Mouse (Mus musculus) myocyte (in vitro differentiated cells): ENCODE measurements around the gene Tsacc. TPM values are rescaled to one million over a fixed set of nuclear protein-coding genes. Genes with fewer than 3 reads are reported as not detected.
"Not testable (repeated sequence)": the region's sequence is repeated elsewhere in the genome, so short reads cannot be mapped to it uniquely, and the experiment has no call there.

Experiments
- H3K27me3 ChIP-seq: one replicate; pipeline ENCODE4 v1.6.1; 2011; ENCODE audit not compliant: control insufficient read depth, insufficient read depth, insufficient read length
- H3K36me3 ChIP-seq: one replicate; pipeline ENCODE4 v1.6.1; 2011; ENCODE audit not compliant: control insufficient read depth, insufficient read depth
- H3K4me2 ChIP-seq: one replicate; pipeline ENCODE4 v1.6.1; 2011; ENCODE audit warnings: low read depth, control low read depth
- H3K4me3 ChIP-seq: one replicate; pipeline ENCODE4 v1.5.1; 2011; ENCODE audit warnings: mild to moderate bottlenecking, control low read depth, moderate library complexity
- H3K79me2 ChIP-seq: one replicate; pipeline ENCODE4 v1.6.1; 2011; ENCODE audit not compliant: control insufficient read depth, insufficient read depth
- H3ac ChIP-seq: one replicate; pipeline ENCODE4 v1.6.1; 2011; ENCODE audit not compliant: control insufficient read depth, insufficient read length
- CEBPB ChIP-seq: IDR thresholded peaks from 2 replicates; pipeline ENCODE4 v1.6.1; 2011; ENCODE audit warnings: mild to moderate bottlenecking, moderate library complexity; ENCODE audit not compliant: poor library complexity, insufficient read depth, severe bottlenecking
- E2F4 ChIP-seq: IDR thresholded peaks from one replicate; pipeline ENCODE4 v1.6.1; 2011; ENCODE audit warnings: mild to moderate bottlenecking, control low read depth, moderate library complexity; ENCODE audit not compliant: insufficient read depth
- MAX ChIP-seq: IDR thresholded peaks from one replicate; pipeline ENCODE4 v1.6.1; 2011; ENCODE audit warnings: low read depth, mild to moderate bottlenecking, control low read depth
- MYOD1 ChIP-seq, 3 experiments: IDR thresholded peaks; one replicate each; pipeline ENCODE4 v1.6.1; 2011; ENCODE audit warnings: control low read depth in 2 of 3, low read depth in 2 of 3, mild to moderate bottlenecking in 2 of 3, moderate library complexity in 1 of 3; ENCODE audit not compliant: insufficient read length in 2 of 3, control insufficient read depth in 1 of 3
- MYOG ChIP-seq, 3 experiments: IDR thresholded peaks; one replicate each; pipeline ENCODE4 v1.6.1; 2011; ENCODE audit warnings: control low read depth in 2 of 3, low read depth in 2 of 3, mild to moderate bottlenecking in 2 of 3; ENCODE audit not compliant: insufficient read length in 2 of 3, control insufficient read depth in 1 of 3, insufficient read depth in 1 of 3
- POLR2A ChIP-seq: IDR thresholded peaks from one replicate; pipeline ENCODE4 v1.6.1; 2011; ENCODE audit warnings: low read depth, mild to moderate bottlenecking, control low read depth, moderate library complexity; ENCODE audit not compliant: insufficient read length
- POLR2AphosphoS2 ChIP-seq: IDR thresholded peaks from one replicate; pipeline ENCODE4 v1.6.1; 2011; ENCODE audit warnings: low read depth, control low read depth; ENCODE audit not compliant: insufficient read length
- REST ChIP-seq: IDR thresholded peaks from one replicate; pipeline ENCODE4 v1.6.1; 2011; ENCODE audit warnings: mild to moderate bottlenecking, control low read depth, moderate library complexity; ENCODE audit not compliant: insufficient read depth, insufficient read length
- SRF ChIP-seq: IDR thresholded peaks from one replicate; pipeline ENCODE4 v1.6.1; 2011; ENCODE audit warnings: low read depth; ENCODE audit not compliant: control insufficient read depth, insufficient read length
- TCF12 ChIP-seq: IDR thresholded peaks from one replicate; pipeline ENCODE4 v1.6.1; 2011; ENCODE audit warnings: mild to moderate bottlenecking, control low read depth; ENCODE audit not compliant: poor library complexity, insufficient read depth, severe bottlenecking
- TCF3 ChIP-seq: IDR thresholded peaks from one replicate; pipeline ENCODE4 v1.6.1; 2011; ENCODE audit warnings: low read depth, control low read depth; ENCODE audit not compliant: insufficient read length
- USF1 ChIP-seq: IDR thresholded peaks from one replicate; pipeline ENCODE4 v1.6.1; 2011; ENCODE audit warnings: low read depth, mild to moderate bottlenecking, control low read depth, moderate library complexity
- polyA plus RNA-seq: library from polyadenylated mRNA; unstranded; fragments of >200 nt; fragmentation: generic; extraction: Trizol; gene quantifications from one replicate; pipeline ENCODE4 v1.2.1, GENCODE M21; 2012; ENCODE audit warnings: missing spikeins

The Tsacc gene
- polyA plus RNA-seq, 1 experiment = 2.7 TPM

DNA sequence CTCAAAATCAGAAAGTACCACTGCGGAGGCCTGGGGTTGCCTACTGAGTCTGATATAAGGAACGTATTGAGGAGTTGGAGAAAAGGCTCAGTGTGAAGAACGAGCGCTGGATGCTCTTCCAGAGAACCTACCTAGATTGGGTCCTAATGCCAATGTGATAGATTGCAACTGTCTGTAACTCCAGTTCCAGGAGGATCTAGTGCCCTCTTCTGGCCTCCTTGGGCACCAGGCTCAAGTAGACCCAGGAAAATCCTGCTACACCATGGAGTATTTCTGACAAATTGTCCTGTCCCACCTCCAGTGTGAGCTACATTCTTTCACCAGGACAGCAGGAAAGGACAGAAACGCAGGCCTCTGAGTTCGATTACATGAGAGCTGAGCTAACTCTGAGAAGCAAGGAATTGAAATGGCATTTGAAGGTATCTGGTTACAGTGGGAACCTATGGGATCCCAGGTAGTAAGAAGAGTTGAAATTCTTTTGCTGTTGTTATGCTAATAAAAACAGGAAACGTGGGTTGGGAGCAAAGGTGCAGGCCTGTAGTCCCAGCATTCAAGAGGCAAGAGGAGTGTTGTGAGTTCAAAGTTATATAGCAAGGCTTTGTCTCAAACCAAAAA lies 20.2 kb downstream of the Tsacc start:
- Histone ChIP-seq H3K27me3 (peaks cover 9% of the 10 kb centered on the region), H3ac (no peak overlapping the region), H3K4me3 (no peak overlapping the region), H3K36me3 (no peaks in the 10 kb centered on the region), H3K79me2 (no peaks in the 10 kb centered on the region), H3K4me2 (no peak overlapping the region)
- TF ChIP-seq REST (no peak), POLR2A (no peak), MAX (no peak), CEBPB (no peak), TCF12 (no peak), SRF (no peak), E2F4 (no peak), MYOD1 (IDR thresholded peaks at IDR 0.05; ENCODE audit: control insufficient read depth in 1 of 3, insufficient read length in 2 of 3, low read depth in 2 of 3) (no peak), USF1 (no peak), POLR2AphosphoS2 (no peak), MYOG (IDR thresholded peaks at IDR 0.05; ENCODE audit: control insufficient read depth in 1 of 3, insufficient read depth in 1 of 3, insufficient read length in 2 of 3, low read depth in 2 of 3) (no peak), TCF3 (no peak)

- H3K4me2 ChIP-seq = no peak overlapping the region
- no peaks in the 10 kb centered on the region for H3K79me2 ChIP-seq
- H3K4me3 ChIP-seq = no peak overlapping the region
- no peak overlapping the region for H3ac ChIP-seq
- H3K27me3 ChIP-seq = peaks cover 9% of the 10 kb centered on the region
- H3K36me3 ChIP-seq = no peaks in the 10 kb centered on the region
- TF ChIP-seq POLR2A = no peak
- TF ChIP-seq SRF = no peak
- TF ChIP-seq MYOG (IDR thresholded peaks at IDR 0.05; ENCODE audit: control insufficient read depth in 1 of 3, insufficient read depth in 1 of 3, insufficient read length in 2 of 3, low read depth in 2 of 3) = no peak
- TF ChIP-seq REST = no peak
- TF ChIP-seq POLR2AphosphoS2 = no peak
- TF ChIP-seq MYOD1 (IDR thresholded peaks at IDR 0.05; ENCODE audit: control insufficient read depth in 1 of 3, insufficient read length in 2 of 3, low read depth in 2 of 3) = no peak
- no peak for TF ChIP-seq TCF12
- no peak for TF ChIP-seq USF1
- TF ChIP-seq CEBPB = no peak
- TF ChIP-seq TCF3 = no peak
- TF ChIP-seq MAX = no peak
- no peak for TF ChIP-seq E2F4
These were observed 20.7 kb downstream of the Tsacc start for GRCm38 (mm10) chr3:88276121-88276520.

GRCm38 (mm10) chr3:88274002-88274401 lies 22.8 kb downstream of the Tsacc start:
- Histone ChIP-seq H3K4me2 (no peak overlapping the region), H3K36me3 (no peaks in the 10 kb centered on the region), H3K79me2 (no peaks in the 10 kb centered on the region), H3ac (no peak overlapping the region), H3K4me3 (no peak overlapping the region), H3K27me3 (peaks cover 7% of the 10 kb centered on the region)
- TF ChIP-seq MAX (no peak), MYOG (IDR thresholded peaks at IDR 0.05; ENCODE audit: control insufficient read depth in 1 of 3, insufficient read depth in 1 of 3, insufficient read length in 2 of 3, low read depth in 2 of 3) (no peak), USF1 (no peak), SRF (no peak), E2F4 (no peak), TCF12 (no peak), POLR2A (no peak), POLR2AphosphoS2 (no peak), REST (no peak), MYOD1 (IDR thresholded peaks at IDR 0.05; ENCODE audit: control insufficient read depth in 1 of 3, insufficient read length in 2 of 3, low read depth in 2 of 3) (no peak), CEBPB (no peak)

GRCm38 (mm10) chr3:88271859-88272258 lies 24.9 kb downstream of the Tsacc start:
- no peak overlapping the region for H3K4me3 ChIP-seq
- H3K79me2 ChIP-seq = no peaks in the 10 kb centered on the region
- H3K36me3 ChIP-seq = no peaks in the 10 kb centered on the region
- no peak overlapping the region for H3ac ChIP-seq
- peaks cover 8% of the 10 kb centered on the region for H3K27me3 ChIP-seq
- no peak overlapping the region for H3K4me2 ChIP-seq
- no peak for TF ChIP-seq TCF12
- no peak for TF ChIP-seq MAX
- TF ChIP-seq TCF3 = no peak
- no peak for TF ChIP-seq MYOD1 (IDR thresholded peaks at IDR 0.05; ENCODE audit: control insufficient read depth in 1 of 3, insufficient read length in 2 of 3, low read depth in 2 of 3)
- no peak for TF ChIP-seq CEBPB
- TF ChIP-seq E2F4 = no peak
- no peak for TF ChIP-seq MYOG (IDR thresholded peaks at IDR 0.05; ENCODE audit: control insufficient read depth in 1 of 3, insufficient read depth in 1 of 3, insufficient read length in 2 of 3, low read depth in 2 of 3)
- no peak for TF ChIP-seq POLR2AphosphoS2
- no peak for TF ChIP-seq POLR2A
- TF ChIP-seq REST = no peak
- no peak for TF ChIP-seq SRF
- no peak for TF ChIP-seq USF1

GRCm38 (mm10) chr3:88271298-88271697 lies 25.5 kb downstream of the Tsacc start:
- H3K4me2 ChIP-seq = not testable (repeated sequence)

More at GRCm38 (mm10) chr3:88271298-88271697, 25.5 kb downstream of the Tsacc start:
- H3K27me3 ChIP-seq, H3K4me3 ChIP-seq, H3K79me2 ChIP-seq, H3ac ChIP-seq, H3K36me3 ChIP-seq: not testable (repeated sequence)
